Mouse (Mus musculus) embryonic fibroblast, embryonic 13.5 days (primary cell): ENCODE results near the gene Cort.

Experiments used
- CTCF ChIP-seq: IDR thresholded peaks from 2 replicates; pipeline ENCODE4 v1.5.1; 2011; ENCODE audit warnings: mild to moderate bottlenecking, control low read depth, low read length, moderate library complexity, borderline replicate concordance; ENCODE audit not compliant: insufficient read depth
- POLR2A ChIP-seq: IDR thresholded peaks from 2 replicates; pipeline ENCODE4 v1.6.1; 2011; ENCODE audit warnings: low read depth, mild to moderate bottlenecking, control low read depth, low read length, moderate library complexity

DNA sequence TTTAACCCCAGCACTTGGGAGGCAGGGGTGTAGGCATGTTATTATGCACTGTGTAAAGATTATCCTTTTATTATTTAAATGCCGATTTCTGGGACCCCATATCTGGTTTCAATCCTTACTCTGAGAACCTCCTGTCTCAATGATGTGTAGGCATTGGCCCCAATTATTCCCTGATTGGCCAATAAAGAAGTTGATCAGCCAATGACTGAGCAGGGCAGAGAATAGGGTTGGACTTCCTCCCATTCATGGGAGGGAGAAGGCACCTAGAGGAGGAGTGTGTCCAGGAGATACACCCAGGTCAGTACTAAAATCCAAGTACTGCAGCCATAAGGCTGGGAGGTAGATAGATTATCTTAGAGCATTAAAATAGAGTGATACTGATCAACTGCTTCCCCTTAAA, 36.6 kb upstream of the Cort start:
- TF ChIP-seq CTCF (no peak), POLR2A (no peak)
